Mouse (Mus musculus): ENCODE data around the gene Zfp213.

- no peak for TF ChIP-seq POLR2A (IDR thresholded peaks at IDR 0.05; ENCODE audit: borderline replicate concordance, extremely low read depth, low read depth, low read length)
- TF ChIP-seq CTCF (IDR thresholded peaks at IDR 0.05; ENCODE audit: insufficient read depth, low read length), result no peak
These were observed 20.1 kb downstream of the Zfp213 start for GRCm38 (mm10) chr17:23543983-23544382.

Measured in lung, adult 2 months (tissue).